Mouse (Mus musculus): ENCODE results near the gene Dtx4. TPM values are rescaled to one million over a fixed set of nuclear protein-coding genes. Genes with fewer than 3 reads are reported as not detected.

Dtx4 gene
- total and polyA plus RNA-seq, 3 experiments = 3.7 to 6.2 (median 5.7) TPM

- no peak for DNase-seq
- Histone ChIP-seq H3K36me3 (ENCODE audit: control insufficient read depth, insufficient read depth, low read length) (no peaks in the 10 kb centered on the region; the same call in 1 of the 2 replicates), H3K27me3 (ENCODE audit: control insufficient read depth, insufficient read depth, low read length) (peaks cover 6% of the 10 kb centered on the region), H3K4me3 (no peak overlapping the region), H3K9ac (ENCODE audit: low read depth, low read length) (no peak overlapping the region), H3K4me1 (ENCODE audit: control insufficient read depth, insufficient read depth, low read length) (peaks cover 2% of the 10 kb centered on the region; the same call in 1 of the 2 replicates), H3K79me2 (replicated peaks; ENCODE audit: control insufficient read depth, insufficient read depth, low read length) (no peaks in the 10 kb centered on the region), H3K27ac (no peak overlapping the region)
- TF ChIP-seq EP300 (IDR thresholded peaks at IDR 0.05; ENCODE audit: insufficient read depth, low read depth, low read length) (no peak), CTCF (IDR thresholded peaks at IDR 0.05) (no peak), POLR2A (IDR thresholded peaks at IDR 0.05; ENCODE audit: insufficient read depth, low read depth, low read length) (no peak)
- intact Hi-C loops (cut with DNase I) = no loop called here
- WGBS = 72% methylated on average over 4 of the region's 4 CpGs
These were observed 2.9 kb downstream of the Dtx4 start for GRCm38 (mm10) chr19:12498321-12498720.

GRCm38 (mm10) chr19:12497909-12498308, 3.3 kb downstream of the Dtx4 start:
- no peak overlapping the region for H3K27ac ChIP-seq
- peaks cover 2% of the 10 kb centered on the region; the same call in 1 of the 2 replicates for H3K4me1 ChIP-seq (ENCODE audit: control insufficient read depth, insufficient read depth, low read length)
- 58% methylated on average over 2 of the region's 2 CpGs for WGBS
- TF ChIP-seq POLR2A (IDR thresholded peaks at IDR 0.05; ENCODE audit: insufficient read depth, low read depth, low read length) (no peak), EP300 (IDR thresholded peaks at IDR 0.05; ENCODE audit: insufficient read depth, low read depth, low read length) (no peak), CTCF (IDR thresholded peaks at IDR 0.05) (no peak)
- no peaks in the 10 kb centered on the region; the same call in 1 of the 2 replicates for H3K36me3 ChIP-seq (ENCODE audit: control insufficient read depth, insufficient read depth, low read length)
- H3K27me3 ChIP-seq (ENCODE audit: control insufficient read depth, insufficient read depth, low read length) = peaks cover 6% of the 10 kb centered on the region
- no peak overlapping the region for H3K4me3 ChIP-seq
- DNase-seq = no peak
- no peak overlapping the region for H3K9ac ChIP-seq (ENCODE audit: low read depth, low read length)
- intact Hi-C loops (cut with DNase I) = no loop called here
- H3K79me2 ChIP-seq (replicated peaks; ENCODE audit: control insufficient read depth, insufficient read depth, low read length) = no peaks in the 10 kb centered on the region

- 73% methylated on average over 2 of the region's 2 CpGs for WGBS
- H3K9ac ChIP-seq (ENCODE audit: low read depth, low read length) = no peak overlapping the region
- intact Hi-C loops (cut with DNase I) = no loop called here
- DNase-seq = no peak
- peaks cover 5% of the 10 kb centered on the region for H3K27me3 ChIP-seq (ENCODE audit: control insufficient read depth, insufficient read depth, low read length)
- H3K79me2 ChIP-seq (replicated peaks; ENCODE audit: control insufficient read depth, insufficient read depth, low read length) = no peaks in the 10 kb centered on the region
- no peaks in the 10 kb centered on the region; the same call in 1 of the 2 replicates for H3K36me3 ChIP-seq (ENCODE audit: control insufficient read depth, insufficient read depth, low read length)
- no peak overlapping the region for H3K27ac ChIP-seq
- TF ChIP-seq POLR2A (IDR thresholded peaks at IDR 0.05; ENCODE audit: insufficient read depth, low read depth, low read length) = no peak
- TF ChIP-seq EP300 (IDR thresholded peaks at IDR 0.05; ENCODE audit: insufficient read depth, low read depth, low read length) = no peak
- TF ChIP-seq CTCF (IDR thresholded peaks at IDR 0.05) = no peak
- H3K4me1 ChIP-seq (ENCODE audit: control insufficient read depth, insufficient read depth, low read length) = peaks cover 2% of the 10 kb centered on the region; the same call in 1 of the 2 replicates
- H3K4me3 ChIP-seq = no peak overlapping the region
These were observed 5.0 kb downstream of the Dtx4 start for GRCm38 (mm10) chr19:12496241-12496640.

DNA sequence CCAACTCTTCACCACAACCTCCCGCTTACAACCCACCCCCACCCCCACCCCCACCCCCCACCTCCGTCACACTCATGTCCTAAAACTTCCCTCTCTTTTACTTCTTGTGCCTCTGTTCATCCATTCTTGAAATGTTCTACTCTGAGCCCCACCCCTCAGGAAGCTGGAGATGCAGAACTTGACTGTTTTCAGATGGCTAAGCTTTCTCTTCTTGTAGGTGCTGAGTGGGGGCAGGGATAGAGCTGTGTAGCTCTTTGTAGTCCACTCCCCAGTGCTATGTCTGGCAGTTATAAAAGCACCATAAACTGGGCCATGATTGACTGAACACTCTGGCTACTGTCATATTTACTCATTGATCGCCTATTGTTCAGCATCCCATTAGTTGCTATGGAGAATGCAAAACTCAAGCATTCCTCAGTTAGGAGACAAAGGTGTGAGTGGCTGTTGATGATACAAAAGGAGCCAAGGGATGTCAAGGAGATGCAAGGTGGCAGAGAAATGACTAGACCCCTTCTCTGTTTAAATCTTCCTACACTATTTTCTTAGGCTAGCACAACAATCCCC, 6.2 kb downstream of the Dtx4 start:
- Histone ChIP-seq H3K36me3 (ENCODE audit: control insufficient read depth, insufficient read depth, low read length) (no peaks in the 10 kb centered on the region; the same call in 1 of the 2 replicates), H3K9ac (ENCODE audit: low read depth, low read length) (no peak overlapping the region), H3K4me1 (ENCODE audit: control insufficient read depth, insufficient read depth, low read length) (peaks cover 2% of the 10 kb centered on the region; the same call in 1 of the 2 replicates), H3K79me2 (replicated peaks; ENCODE audit: control insufficient read depth, insufficient read depth, low read length) (no peaks in the 10 kb centered on the region), H3K27ac (no peak overlapping the region), H3K27me3 (ENCODE audit: control insufficient read depth, insufficient read depth, low read length) (no peaks in the 10 kb centered on the region), H3K4me3 (no peak overlapping the region)
- DNase-seq = no peak
- TF ChIP-seq CTCF (IDR thresholded peaks at IDR 0.05) = no peak
- no peak for TF ChIP-seq POLR2A (IDR thresholded peaks at IDR 0.05; ENCODE audit: insufficient read depth, low read depth, low read length)
- no peak for TF ChIP-seq EP300 (IDR thresholded peaks at IDR 0.05; ENCODE audit: insufficient read depth, low read depth, low read length)
- intact Hi-C loops (cut with DNase I) = no loop called here
- WGBS = 70% methylated on average over 3 of the region's 3 CpGs

GRCm38 (mm10) chr19:12494187-12494458, 7.1 kb downstream of the Dtx4 start:
- no peak for TF ChIP-seq CTCF (IDR thresholded peaks at IDR 0.05)
- TF ChIP-seq POLR2A (IDR thresholded peaks at IDR 0.05; ENCODE audit: insufficient read depth, low read depth, low read length) = no peak
- TF ChIP-seq EP300 (IDR thresholded peaks at IDR 0.05; ENCODE audit: insufficient read depth, low read depth, low read length) = no peak
- no peak overlapping the region for H3K9ac ChIP-seq (ENCODE audit: low read depth, low read length)
- intact Hi-C loops (cut with DNase I) = no loop called here
- H3K27ac ChIP-seq = no peak overlapping the region
- H3K4me1 ChIP-seq (ENCODE audit: control insufficient read depth, insufficient read depth, low read length) = peaks cover 2% of the 10 kb centered on the region; the same call in 1 of the 2 replicates
- 57% methylated on average over 4 of the region's 4 CpGs for WGBS
- H3K79me2 ChIP-seq (replicated peaks; ENCODE audit: control insufficient read depth, insufficient read depth, low read length) = no peaks in the 10 kb centered on the region
- H3K36me3 ChIP-seq (ENCODE audit: control insufficient read depth, insufficient read depth, low read length) = no peaks in the 10 kb centered on the region; the same call in 1 of the 2 replicates
- H3K4me3 ChIP-seq = no peak overlapping the region
- DNase-seq = no peak
- no peaks in the 10 kb centered on the region for H3K27me3 ChIP-seq (ENCODE audit: control insufficient read depth, insufficient read depth, low read length)

DNA sequence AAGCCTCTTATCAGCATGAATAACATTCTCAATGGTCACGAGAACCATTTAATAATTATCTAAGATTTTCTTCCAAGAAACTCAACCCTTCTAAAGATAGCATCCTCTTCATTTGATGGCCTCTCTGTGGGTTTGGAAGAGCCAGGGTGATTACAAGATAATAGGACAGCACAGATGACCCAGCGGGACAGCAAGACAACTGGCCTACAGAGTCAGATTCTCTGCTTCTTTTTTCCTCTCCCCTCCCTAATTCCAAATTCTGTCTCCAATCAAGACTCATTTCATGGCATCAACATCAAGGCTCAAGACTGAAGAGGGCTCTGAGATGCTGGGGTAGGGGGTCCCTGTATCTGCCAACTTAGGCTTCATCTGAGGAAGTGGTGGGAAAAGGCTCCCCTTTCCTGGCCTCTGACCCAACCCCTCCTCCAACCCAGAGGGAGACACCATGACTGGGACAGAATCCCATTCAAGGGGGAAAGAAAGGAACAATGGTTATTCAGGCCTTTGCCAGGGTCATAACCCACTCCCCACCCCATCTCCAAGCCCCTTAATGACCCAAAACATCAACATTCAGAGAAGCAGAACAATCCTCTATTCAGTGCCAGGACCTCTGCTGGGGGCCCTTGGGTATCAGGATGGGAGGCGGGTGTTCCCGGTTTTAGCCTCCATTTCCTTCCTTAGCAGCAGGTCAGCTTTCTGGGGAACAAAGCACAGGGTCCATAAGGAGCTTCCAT, 7.6 kb downstream of the Dtx4 start:
- Histone ChIP-seq H3K4me1 (ENCODE audit: control insufficient read depth, insufficient read depth, low read length) (peaks cover 2% of the 10 kb centered on the region; the same call in 1 of the 2 replicates), H3K79me2 (replicated peaks; ENCODE audit: control insufficient read depth, insufficient read depth, low read length) (no peaks in the 10 kb centered on the region), H3K27ac (no peak overlapping the region; the same call in 1 of the 2 replicates), H3K36me3 (ENCODE audit: control insufficient read depth, insufficient read depth, low read length) (no peaks in the 10 kb centered on the region; the same call in 1 of the 2 replicates), H3K27me3 (ENCODE audit: control insufficient read depth, insufficient read depth, low read length) (no peaks in the 10 kb centered on the region), H3K4me3 (no peak overlapping the region), H3K9ac (ENCODE audit: low read depth, low read length) (no peak overlapping the region)
- 53% methylated on average over 4 of the region's 4 CpGs for WGBS
- no peak for TF ChIP-seq POLR2A (IDR thresholded peaks at IDR 0.05; ENCODE audit: insufficient read depth, low read depth, low read length)
- TF ChIP-seq EP300 (IDR thresholded peaks at IDR 0.05; ENCODE audit: insufficient read depth, low read depth, low read length) = no peak
- TF ChIP-seq CTCF (IDR thresholded peaks at IDR 0.05) = no peak
- DNase-seq = no peak
- intact Hi-C loops (cut with DNase I) = no loop called here

Measured in heart, adult 2 months (tissue).